Mouse (Mus musculus) kidney, embryonic 14.5 days (tissue): ENCODE results near the gene Nop53. TPM values are rescaled to one million over a fixed set of nuclear protein-coding genes. Genes with fewer than 3 reads are reported as not detected.

ENCODE experiments used
- ATAC-seq: fragments of 200-750 bp; cut with Nextera tagmentation; 2 replicates; pipeline ENCODE4 v1.8.0; 2017; ENCODE audit warnings: moderate number of reproducible peaks, mild to moderate bottlenecking, moderate TSS enrichment, moderate library complexity; ENCODE audit not compliant: low FRiP score, low TSS enrichment
- H3K27ac ChIP-seq: fragments of 300-500 bp; sonication (generic); 2 replicates; pipeline ENCODE4 v1.5.1; 2014; ENCODE audit warnings: low read depth, mild to moderate bottlenecking, low read length, moderate library complexity, mixed read lengths
- H3K27me3 ChIP-seq: fragments of 300-500 bp; sonication (generic); 2 replicates; pipeline ENCODE4 v1.6.1; 2014; ENCODE audit warnings: mild to moderate bottlenecking, low read length; ENCODE audit not compliant: control insufficient read depth, insufficient read depth
- H3K36me3 ChIP-seq: fragments of 300-500 bp; sonication (generic); 2 replicates; pipeline ENCODE4 v1.6.1; 2014; ENCODE audit warnings: low read length, mixed read lengths; ENCODE audit not compliant: control insufficient read depth, insufficient read depth
- H3K4me1 ChIP-seq: fragments of 300-500 bp; sonication (generic); 2 replicates; pipeline ENCODE4 v1.6.1; 2014; ENCODE audit warnings: low read length, mixed read lengths; ENCODE audit not compliant: control insufficient read depth, insufficient read depth
- H3K4me2 ChIP-seq: fragments of 300-500 bp; sonication (generic); replicated peaks from 2 replicates; pipeline ENCODE4 v1.6.1; 2014; ENCODE audit warnings: low read depth, mild to moderate bottlenecking, low read length
- H3K4me3 ChIP-seq: fragments of 300-500 bp; sonication (generic); 2 replicates; pipeline ENCODE4 v1.5.1; 2014; ENCODE audit warnings: mild to moderate bottlenecking, low read length
- H3K9ac ChIP-seq: fragments of 300-500 bp; sonication (generic); 2 replicates; pipeline ENCODE4 v1.6.1; 2014; ENCODE audit warnings: low read depth, mild to moderate bottlenecking, low read length, moderate library complexity
- H3K9me3 ChIP-seq: fragments of 300-500 bp; sonication (generic); 2 replicates; pipeline ENCODE4 v1.6.1; 2016; ENCODE audit warnings: low read length; ENCODE audit not compliant: control insufficient read depth
- WGBS: fragments of 180-500 bp; shearing (Covaris S2); extraction: QIAGEN DNeasy Blood & Tissue Kit; methylation state at CpG from one replicate; pipeline ENCODE4 v1.1.7; 2014; 5-methylcytosine and 5-hydroxymethylcytosine counted together
- polyA plus RNA-seq: library from polyadenylated mRNA; unstranded; fragments of >200 nt; fragmentation: Nextera tagmentation; extraction: Ambion mirVana; gene quantifications from 2 replicates; pipeline ENCODE4 v1.2.1, GENCODE M21; 2014

Nop53 gene
- polyA plus RNA-seq, 1 experiment from 2014 or later, result 203 TPM

DNA sequence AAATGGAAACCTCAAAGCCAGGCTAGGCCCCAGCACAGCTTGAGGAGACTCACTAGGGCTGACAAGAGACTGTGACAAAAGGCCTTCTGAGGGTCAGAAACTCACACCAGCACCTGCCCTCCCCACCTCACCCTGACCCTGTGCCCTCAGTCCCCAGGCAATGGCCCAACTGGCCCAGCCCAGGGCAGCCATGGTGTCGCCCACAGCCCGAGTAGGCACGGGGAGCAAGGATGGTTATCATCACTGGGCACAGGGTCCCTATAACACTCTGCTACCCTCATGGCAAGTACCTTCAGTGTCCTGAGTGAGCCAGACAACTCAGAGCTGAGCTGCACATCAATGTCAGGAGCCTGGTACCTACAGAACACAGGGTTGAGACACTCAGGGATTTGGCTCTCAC lies 7.3 kb downstream of the Nop53 start:
- Histone ChIP-seq H3K4me1 (0 out of 2 replicates have a peak, but pooled peaks cover under 1% of the 10 kb centered on the region), H3K4me2 (no peak overlapping the region), H3K4me3 (no peak overlapping the region), H3K36me3 (peaks cover 74% of the 10 kb centered on the region), H3K27me3 (no peaks in the 10 kb centered on the region), H3K9me3 (no peaks in the 10 kb centered on the region), H3K27ac (no peak overlapping the region), H3K9ac (no peak overlapping the region)
- ATAC-seq, result no peak
- 95% methylated on average over 3 of the region's 3 CpGs for WGBS

DNA sequence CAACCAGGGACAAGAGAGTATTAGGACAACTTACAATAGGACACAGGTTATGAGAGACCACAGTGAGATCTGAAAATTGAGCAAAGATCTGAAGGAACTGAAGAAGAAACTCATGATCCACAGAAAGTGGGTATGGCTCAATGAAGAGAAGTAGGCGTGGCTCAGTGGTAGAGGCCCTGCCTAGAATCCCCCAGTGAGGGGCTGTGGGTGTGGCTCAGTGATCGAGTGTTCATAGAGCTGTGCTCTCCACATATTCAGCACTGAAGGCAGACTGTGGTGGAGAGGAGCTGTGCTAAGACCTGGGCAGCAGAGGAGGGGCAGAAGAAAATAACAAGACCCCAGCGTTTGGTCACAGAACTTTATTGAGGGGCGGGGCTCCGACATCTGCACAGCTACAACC lies 8.4 kb downstream of the Nop53 start:
- Histone ChIP-seq H3K9ac (no peak overlapping the region), H3K27ac (no peak overlapping the region), H3K36me3 (peaks cover 63% of the 10 kb centered on the region), H3K27me3 (no peaks in the 10 kb centered on the region), H3K9me3 (no peaks in the 10 kb centered on the region), H3K4me3 (no peak overlapping the region), H3K4me1 (0 out of 2 replicates have a peak, but pooled peaks cover 3% of the 10 kb centered on the region), H3K4me2 (no peak overlapping the region)
- 84% methylated on average over 5 of the region's 5 CpGs for WGBS
- no peak; the same call in 1 of the 2 replicates for ATAC-seq

DNA sequence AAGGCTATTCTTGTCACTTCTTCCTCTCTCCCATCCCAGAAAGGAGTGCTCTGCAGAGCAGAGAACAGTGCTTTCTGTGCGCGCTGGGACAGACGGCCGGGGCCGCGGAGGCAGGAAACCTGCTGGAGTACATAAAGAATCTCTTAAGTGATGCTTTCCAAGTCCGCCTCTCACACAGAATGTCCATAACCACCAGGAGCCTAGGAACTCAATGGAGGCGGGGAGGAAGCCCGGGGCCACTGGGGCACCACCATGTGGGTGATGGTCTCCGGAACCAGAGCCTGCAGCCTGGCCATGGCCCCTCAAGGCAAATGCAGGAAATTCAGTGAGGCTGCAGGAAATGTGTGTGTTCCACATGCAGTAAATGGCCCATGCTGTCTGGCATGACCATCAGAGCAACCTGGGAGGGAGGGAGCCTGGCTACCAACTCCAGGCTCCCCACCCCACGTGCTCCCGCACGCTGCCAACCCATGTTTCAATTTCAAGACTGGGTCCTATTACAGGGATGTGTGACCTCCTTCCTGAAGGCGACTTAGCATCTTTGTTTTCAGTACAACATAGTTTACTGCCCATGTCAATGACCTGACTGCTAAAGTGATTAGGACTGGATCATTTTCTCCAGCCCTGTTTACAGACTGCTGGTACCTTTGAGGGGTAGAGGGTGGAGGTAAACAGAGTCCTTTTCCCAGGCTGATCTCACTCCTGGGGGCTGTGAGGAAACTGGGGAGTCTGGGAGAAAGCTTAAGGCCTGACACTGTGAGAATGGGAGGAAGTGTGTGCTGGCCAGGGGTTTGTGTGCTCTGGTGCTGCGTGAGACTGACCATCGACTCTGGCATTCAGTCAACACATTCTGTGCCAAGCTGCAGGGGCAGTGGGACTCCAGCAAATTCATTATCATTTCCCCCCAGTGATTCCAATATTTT lies 12.2 kb downstream of the Nop53 start:
- no peaks in the 10 kb centered on the region for H3K27me3 ChIP-seq
- H3K9ac ChIP-seq, result no peak overlapping the region
- H3K9me3 ChIP-seq, result no peaks in the 10 kb centered on the region
- no peak overlapping the region for H3K4me3 ChIP-seq
- peak; percentile 66 for ATAC-seq
- H3K36me3 ChIP-seq, result peaks cover 25% of the 10 kb centered on the region
- 33% methylated on average over 16 of the region's 16 CpGs for WGBS
- peak overlapping the region; percentile 42; the same call in 1 of the 2 replicates for H3K27ac ChIP-seq
- H3K4me1 ChIP-seq, result 0 out of 2 replicates have a peak, but pooled peaks cover 3% of the 10 kb centered on the region
- no peak overlapping the region for H3K4me2 ChIP-seq

DNA sequence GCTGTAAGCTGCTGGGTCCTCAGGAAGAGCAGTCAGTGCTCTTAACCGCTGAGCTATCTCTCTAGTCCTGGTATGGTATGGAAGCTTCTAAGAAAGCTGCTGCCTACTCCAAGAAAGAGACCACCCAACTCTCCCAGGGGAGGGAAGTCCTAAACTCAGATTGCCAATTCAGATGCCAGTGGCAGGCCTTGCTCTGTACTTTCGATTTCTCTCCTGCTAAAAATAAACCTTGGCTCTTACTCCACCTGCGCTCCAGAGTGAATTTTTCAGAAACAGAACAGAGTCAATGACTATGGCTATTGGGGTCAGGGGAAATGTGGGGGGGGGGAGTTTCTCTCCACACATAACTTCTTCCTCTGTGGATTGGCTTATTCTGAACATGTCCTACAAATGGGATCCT lies 14.2 kb downstream of the Nop53 start:
- H3K4me3 ChIP-seq, result no peak overlapping the region
- no peaks in the 10 kb centered on the region for H3K9me3 ChIP-seq
- 0 out of 2 replicates have a peak, but pooled peaks cover 3% of the 10 kb centered on the region for H3K4me1 ChIP-seq
- ATAC-seq, result no peak
- no peak overlapping the region for H3K4me2 ChIP-seq
- H3K9ac ChIP-seq, result no peak overlapping the region
- peaks cover 4% of the 10 kb centered on the region; the same call in 1 of the 2 replicates for H3K36me3 ChIP-seq
- WGBS, result 88% methylated on average over 3 of the region's 3 CpGs
- H3K27me3 ChIP-seq, result no peaks in the 10 kb centered on the region
- H3K27ac ChIP-seq, result no peak overlapping the region

DNA sequence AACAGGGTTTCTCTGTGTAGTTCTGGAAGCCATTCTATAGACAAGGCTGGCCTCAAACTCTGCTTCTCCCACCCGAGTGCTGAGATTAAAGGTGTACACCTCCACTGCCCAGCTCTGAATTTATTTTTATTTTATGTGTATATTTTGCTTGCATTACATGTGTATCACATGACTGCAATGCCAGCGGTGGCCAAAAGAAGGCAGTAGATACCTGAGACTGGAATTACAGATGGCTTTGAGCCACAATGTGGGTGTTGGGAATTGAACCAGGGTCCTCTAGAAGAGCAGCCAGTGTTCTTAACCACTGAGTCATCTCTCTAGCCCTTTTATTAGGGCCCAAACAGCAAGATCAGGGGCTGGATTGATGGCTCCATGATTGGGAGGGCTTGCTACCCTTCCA lies 15.3 kb downstream of the Nop53 start:
- Histone ChIP-seq H3K9me3 (no peaks in the 10 kb centered on the region), H3K4me2 (no peak overlapping the region), H3K27me3 (no peaks in the 10 kb centered on the region), H3K4me3 (no peak overlapping the region), H3K36me3 (no peaks in the 10 kb centered on the region), H3K9ac (no peak overlapping the region), H3K4me1 (0 out of 2 replicates have a peak, but pooled peaks cover 3% of the 10 kb centered on the region), H3K27ac (no peak overlapping the region)
- no peak for ATAC-seq
- 68% methylated on average over 2 of the region's 2 CpGs for WGBS

DNA sequence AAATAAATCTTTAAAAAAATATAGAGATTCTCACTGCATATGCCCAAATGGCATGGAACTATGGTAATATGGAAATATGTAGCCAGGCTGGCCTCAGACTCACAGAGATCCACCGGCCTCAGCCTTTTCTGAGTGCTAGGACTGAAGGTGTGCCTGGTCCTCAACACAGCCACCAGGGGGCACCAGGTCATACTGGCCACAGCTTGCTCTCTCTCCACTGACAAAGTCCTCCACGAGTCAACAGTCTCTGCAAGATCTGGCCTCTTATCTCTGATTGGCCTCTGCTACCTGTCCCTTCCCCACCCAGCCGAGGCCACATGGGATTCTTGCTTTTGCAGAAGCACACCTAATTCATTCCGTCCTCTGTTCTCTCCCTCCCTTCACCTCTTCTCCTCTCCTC lies 16.0 kb downstream of the Nop53 start:
- Histone ChIP-seq H3K9me3 (no peaks in the 10 kb centered on the region), H3K9ac (no peak overlapping the region), H3K4me2 (no peak overlapping the region), H3K27me3 (no peaks in the 10 kb centered on the region), H3K36me3 (no peaks in the 10 kb centered on the region), H3K27ac (no peak overlapping the region), H3K4me3 (no peak overlapping the region), H3K4me1 (0 out of 2 replicates have a peak, but pooled peaks cover 3% of the 10 kb centered on the region)
- ATAC-seq, result peak; percentile 63
- 31% methylated on average over 4 of the region's 4 CpGs for WGBS

DNA sequence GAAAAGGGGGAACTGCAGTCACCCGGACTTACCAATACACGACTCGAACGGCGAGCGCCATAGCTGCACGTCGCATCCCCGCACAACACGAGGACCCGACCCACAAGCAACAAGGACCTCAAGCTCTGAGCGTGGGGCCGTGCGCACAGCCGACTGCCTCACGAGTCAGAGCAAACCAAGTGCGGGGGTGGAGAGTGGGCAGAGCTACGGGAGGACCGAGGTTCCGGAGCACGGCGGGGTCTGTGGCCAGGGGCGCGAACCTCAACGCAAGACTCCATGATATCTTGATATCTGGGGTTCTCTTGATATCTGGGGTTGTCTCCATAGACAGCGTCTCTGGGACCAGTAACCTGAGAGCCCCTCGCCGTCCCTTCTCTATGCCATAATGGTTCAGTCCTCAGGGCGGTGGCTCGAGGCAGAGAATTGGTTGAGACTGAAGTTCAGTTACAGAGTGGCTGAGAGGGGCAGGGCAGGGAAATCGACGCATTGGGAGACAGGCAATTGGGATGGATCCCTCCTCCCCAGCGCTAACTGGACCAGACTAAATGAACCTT lies 23.6 kb downstream of the Nop53 start, which contains the start of gene Selenow:
Selenow (minus strand) TSS at position 183 of the 554 bp plus-strand sequence.
- Histone ChIP-seq H3K4me1 (peaks cover 12% of the 10 kb centered on the region), H3K36me3 (peaks cover 23% of the 10 kb centered on the region; the same call in 1 of the 2 replicates), H3K9ac (peak within 1 kb of the TSS; percentile 70), H3K27me3 (no peaks in the 10 kb centered on the region), H3K4me3 (peak within 1 kb of the TSS; percentile 71), H3K27ac (peak within 1 kb of the TSS; percentile 27; the same call in 1 of the 2 replicates), H3K9me3 (no peaks in the 10 kb centered on the region), H3K4me2 (peak within 1 kb of the TSS; percentile 49)
- under 1% methylated on average over 33 of the region's 33 CpGs for WGBS
- peak; percentile 95 for ATAC-seq

DNA sequence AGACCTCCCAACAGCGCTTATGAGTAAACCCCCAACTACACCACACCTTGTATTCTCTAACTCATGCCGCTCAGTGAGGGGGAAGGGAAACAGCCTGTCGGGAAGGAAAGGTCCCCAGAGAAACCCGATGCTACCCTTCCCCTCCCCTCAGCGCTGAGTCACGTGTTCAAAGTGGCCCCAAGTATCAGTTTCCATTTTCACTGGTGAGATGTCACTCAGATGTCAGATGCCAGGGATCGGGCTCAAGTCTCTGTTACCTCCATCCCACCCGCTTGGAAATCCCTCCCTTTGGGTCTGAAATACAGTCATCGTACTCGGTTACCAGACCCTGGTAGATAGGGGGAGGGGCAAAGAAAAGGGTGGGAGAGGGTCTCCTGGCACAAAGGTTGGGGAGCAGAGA lies 24.1 kb downstream of the Nop53 start:
- ATAC-seq, result peak; percentile 60
- Histone ChIP-seq H3K36me3 (peaks cover 28% of the 10 kb centered on the region; the same call in 1 of the 2 replicates), H3K27ac (peak overlapping the region; percentile 25; the same call in 1 of the 2 replicates), H3K9me3 (no peaks in the 10 kb centered on the region), H3K4me1 (peaks cover 12% of the 10 kb centered on the region), H3K27me3 (no peaks in the 10 kb centered on the region), H3K9ac (peak overlapping the region; percentile 70), H3K4me2 (peak overlapping the region; percentile 49), H3K4me3 (peak overlapping the region; percentile 71)
- under 1% methylated on average over 10 of the region's 10 CpGs for WGBS
